Mouse (Mus musculus): ENCODE measurements around the gene Odf3b.

DNA sequence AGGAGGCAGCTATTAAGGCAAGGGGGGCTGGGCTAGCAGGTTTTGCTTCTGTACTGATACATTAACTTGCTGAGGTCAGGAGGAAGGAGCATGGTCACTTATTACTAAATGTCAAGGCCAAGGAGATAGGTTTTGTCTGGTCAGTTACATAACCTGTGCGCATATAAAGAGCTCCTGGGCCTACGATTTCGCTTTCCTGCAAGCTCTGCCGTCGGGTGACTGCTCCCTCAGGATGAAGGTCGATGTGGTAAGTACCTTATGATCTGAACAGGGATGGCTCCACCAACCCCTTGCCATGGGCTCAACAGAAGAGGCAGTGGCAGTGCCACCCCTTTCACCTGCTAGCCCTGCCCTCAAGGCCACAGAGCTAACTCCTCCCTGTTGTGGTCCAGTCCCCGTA is 44.8 kb downstream of the Odf3b start, which contains the start of gene Miox:
- no peak for TF ChIP-seq POLR2A (IDR thresholded peaks at IDR 0.05; ENCODE audit: borderline replicate concordance, extremely low read depth, low read depth, low read length)
- TF ChIP-seq CTCF (IDR thresholded peaks at IDR 0.05; ENCODE audit: insufficient read depth, low read length): no peak
